Mouse (Mus musculus) liver, postnatal 0 days (tissue): ENCODE measurements around the gene Gtf2a1.

Source experiments
- CTCF ChIP-seq: sonication (generic); IDR thresholded peaks from 2 replicates; pipeline ENCODE4 v1.5.1; 2016; ENCODE audit warnings: antibody characterized with exemption, low read depth
- EP300 ChIP-seq: IDR thresholded peaks from 2 replicates; pipeline ENCODE4 v1.6.1; 2016; ENCODE audit warnings: antibody characterized with exemption, low read depth, mild to moderate bottlenecking

GRCm38 (mm10) chr12:91637136-91637909 is 47.0 kb upstream of the Gtf2a1 start:
- TF ChIP-seq CTCF (no peak), EP300 (no peak)
